Mouse (Mus musculus): ENCODE measurements around the gene Rab37. TPM values are rescaled to one million over a fixed set of nuclear protein-coding genes. Genes with fewer than 3 reads are reported as not detected.
A peak's percentile ranks its signal among the peaks of the same experiment; 100 is the strongest.

Rab37 gene
- polyA plus RNA-seq, 1 experiment from 2014 or later: 1.2 TPM

DNA sequence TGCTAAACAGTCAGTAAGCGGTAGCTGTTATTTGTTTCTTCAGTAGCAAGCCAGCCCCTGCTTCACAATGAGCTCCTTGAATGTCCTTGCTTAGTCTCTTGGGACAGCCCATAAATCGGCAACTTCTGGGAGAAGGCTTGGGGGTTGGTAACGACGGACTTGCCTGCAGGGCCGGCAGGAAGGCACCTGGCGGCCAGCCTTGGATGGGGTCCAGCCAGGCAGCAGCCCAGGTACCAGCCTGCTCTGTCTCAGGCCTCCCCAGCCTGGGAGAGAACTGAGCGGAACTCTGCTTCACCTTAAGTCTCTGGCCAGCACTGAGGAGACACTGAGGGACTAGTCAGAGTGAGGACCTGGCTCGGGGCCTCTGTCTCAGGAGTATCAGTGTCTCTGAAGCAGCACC is 79.9 kb downstream of the Rab37 start:
- H3K9me3 ChIP-seq (ENCODE audit: control insufficient read depth, low read length): no peaks in the 10 kb centered on the region
- H3K4me3 ChIP-seq (ENCODE audit: low read depth, low read length): no peak overlapping the region
- peaks cover 34% of the 10 kb centered on the region for H3K4me1 ChIP-seq (ENCODE audit: control insufficient read depth, insufficient read depth, low read length)
- no peak overlapping the region for H3K9ac ChIP-seq (ENCODE audit: low read length)
- H3K36me3 ChIP-seq (ENCODE audit: control insufficient read depth, insufficient read depth, low read length): no peaks in the 10 kb centered on the region
- ATAC-seq (ENCODE audit: insufficient number of reproducible peaks, low FRiP score, low TSS enrichment, low read depth) (no peak), DNase-seq (ENCODE audit: low spot score) (no peak)
- H3K27me3 ChIP-seq (ENCODE audit: control insufficient read depth, insufficient read depth, low read length): 0 out of 2 replicates have a peak, but pooled peaks cover 2% of the 10 kb centered on the region
- WGBS: 28% methylated on average over 8 of the region's 8 CpGs
- no peak overlapping the region for H3K27ac ChIP-seq (replicated peaks; ENCODE audit: low read depth, low read length)
- H3K4me2 ChIP-seq (ENCODE audit: low read depth, severe bottlenecking): no peak overlapping the region

- Histone ChIP-seq H3K36me3 (ENCODE audit: control insufficient read depth, insufficient read depth, low read length) (no peaks in the 10 kb centered on the region), H3K4me3 (ENCODE audit: low read depth, low read length) (no peak overlapping the region), H3K4me2 (ENCODE audit: low read depth, severe bottlenecking) (no peak overlapping the region), H3K27me3 (ENCODE audit: control insufficient read depth, insufficient read depth, low read length) (0 out of 2 replicates have a peak, but pooled peaks cover 2% of the 10 kb centered on the region), H3K9me3 (ENCODE audit: control insufficient read depth, low read length) (no peaks in the 10 kb centered on the region), H3K9ac (ENCODE audit: low read length) (no peak overlapping the region), H3K4me1 (ENCODE audit: control insufficient read depth, insufficient read depth, low read length) (peaks cover 42% of the 10 kb centered on the region), H3K27ac (replicated peaks; ENCODE audit: low read depth, low read length) (no peak overlapping the region)
- WGBS: 30% methylated on average over 4 of the region's 4 CpGs
- DNase-seq (ENCODE audit: low spot score): no peak
- 0 out of 2 replicates have a peak, but pooled peaks have one; percentile 15 for ATAC-seq (ENCODE audit: insufficient number of reproducible peaks, low FRiP score, low TSS enrichment, low read depth)
These were observed 81.6 kb downstream of the Rab37 start for GRCm38 (mm10) chr11:115172825-115173287.

DNA sequence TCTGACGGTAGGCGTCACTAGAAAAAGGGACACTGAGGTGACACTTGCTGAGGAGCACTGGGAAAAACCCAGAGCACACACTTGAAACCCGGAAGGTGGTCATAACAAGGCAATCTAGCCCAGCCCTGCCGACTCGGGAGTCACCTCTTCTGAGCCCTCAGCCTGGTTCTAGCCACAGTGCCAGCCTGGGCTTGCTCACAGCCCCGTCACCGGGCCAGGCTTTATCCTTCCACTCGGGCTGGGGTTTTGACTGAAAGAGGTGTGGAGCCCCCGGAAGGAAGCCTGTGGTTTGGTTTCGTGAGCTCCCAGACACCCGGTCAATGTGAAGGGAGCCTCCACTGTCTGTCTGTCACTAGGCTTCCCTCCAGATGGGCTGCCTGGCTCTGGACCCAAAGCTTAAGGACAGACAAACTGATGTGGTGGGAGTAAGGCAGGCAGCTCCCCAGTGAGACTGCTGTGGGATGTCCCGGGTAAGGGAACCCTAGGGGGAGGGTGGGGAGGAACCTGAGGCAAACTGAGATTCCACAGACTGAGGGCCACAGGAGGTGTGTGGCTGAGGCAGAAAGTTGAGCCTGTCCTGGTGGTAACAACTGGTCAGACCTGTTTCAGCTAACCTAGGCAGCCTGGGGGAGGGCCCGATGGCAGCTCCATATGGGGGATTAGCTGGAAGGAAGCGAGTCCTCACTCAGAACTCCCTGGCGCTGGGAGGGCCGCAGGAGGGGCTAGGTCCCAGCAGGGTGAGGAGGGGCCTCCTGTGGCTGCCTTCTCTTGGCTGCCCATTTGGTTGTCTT is 82.5 kb downstream of the Rab37 start:
- H3K27me3 ChIP-seq (ENCODE audit: control insufficient read depth, insufficient read depth, low read length): 0 out of 2 replicates have a peak, but pooled peaks cover 2% of the 10 kb centered on the region
- DNase-seq (ENCODE audit: low spot score) (no peak), ATAC-seq (ENCODE audit: insufficient number of reproducible peaks, low FRiP score, low TSS enrichment, low read depth) (no peak)
- H3K4me1 ChIP-seq (ENCODE audit: control insufficient read depth, insufficient read depth, low read length): peaks cover 45% of the 10 kb centered on the region
- no peaks in the 10 kb centered on the region for H3K36me3 ChIP-seq (ENCODE audit: control insufficient read depth, insufficient read depth, low read length)
- WGBS: 10% methylated on average over 16 of the region's 16 CpGs
- H3K9ac ChIP-seq (ENCODE audit: low read length): no peak overlapping the region
- H3K4me3 ChIP-seq (ENCODE audit: low read depth, low read length): no peak overlapping the region
- H3K27ac ChIP-seq (replicated peaks; ENCODE audit: low read depth, low read length): no peak overlapping the region
- no peak overlapping the region for H3K4me2 ChIP-seq (ENCODE audit: low read depth, severe bottlenecking)
- no peaks in the 10 kb centered on the region for H3K9me3 ChIP-seq (ENCODE audit: control insufficient read depth, low read length)

DNA sequence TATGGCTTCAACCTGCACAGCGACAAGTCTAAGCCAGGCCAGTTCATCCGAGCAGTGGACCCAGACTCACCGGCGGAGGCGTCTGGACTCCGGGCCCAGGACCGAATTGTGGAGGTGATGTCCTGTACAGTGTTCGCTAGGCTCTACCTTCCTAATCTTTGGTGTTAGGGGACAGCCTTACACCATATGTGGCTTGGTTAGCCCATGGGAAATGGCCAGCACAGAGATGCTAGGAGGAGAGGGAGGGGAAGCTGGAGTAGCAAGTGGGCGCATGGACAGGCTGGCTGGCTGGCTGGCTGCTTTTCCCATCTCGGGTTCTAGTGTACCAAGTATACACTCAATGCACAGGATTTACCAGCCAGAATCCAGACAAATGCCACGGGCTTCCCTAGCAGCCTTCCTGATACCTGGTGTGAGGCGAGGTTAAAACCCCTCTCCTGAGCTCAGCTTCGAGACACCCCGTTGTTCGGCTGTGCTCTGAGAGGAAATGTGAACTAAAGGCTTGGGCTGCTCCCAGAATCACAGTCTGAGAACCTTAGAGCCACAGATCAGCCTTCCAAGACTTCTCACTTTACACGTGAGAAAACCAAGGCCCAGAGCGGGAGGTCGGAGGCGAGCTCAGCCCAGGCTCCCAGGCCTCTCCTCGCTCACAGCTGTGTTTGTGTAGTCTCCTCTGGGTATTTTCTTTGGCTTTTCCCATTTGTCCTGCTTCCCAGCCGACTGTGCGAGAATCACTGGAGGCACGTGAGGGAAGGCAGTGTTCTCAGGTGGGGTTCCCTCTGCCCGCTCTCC is 85.4 kb downstream of the Rab37 start:
- 70% methylated on average over 24 of the region's 24 CpGs for WGBS
- ATAC-seq (ENCODE audit: insufficient number of reproducible peaks, low FRiP score, low TSS enrichment, low read depth) (no peak), DNase-seq (ENCODE audit: low spot score) (no peak)
- Histone ChIP-seq H3K27me3 (ENCODE audit: control insufficient read depth, insufficient read depth, low read length) (0 out of 2 replicates have a peak, but pooled peaks cover 2% of the 10 kb centered on the region), H3K4me3 (ENCODE audit: low read depth, low read length) (no peak overlapping the region), H3K9ac (ENCODE audit: low read length) (no peak overlapping the region), H3K27ac (replicated peaks; ENCODE audit: low read depth, low read length) (no peak overlapping the region; the same call in 1 of the 2 replicates), H3K9me3 (ENCODE audit: control insufficient read depth, low read length) (no peaks in the 10 kb centered on the region), H3K4me2 (ENCODE audit: low read depth, severe bottlenecking) (no peak overlapping the region), H3K4me1 (ENCODE audit: control insufficient read depth, insufficient read depth, low read length) (peaks cover 37% of the 10 kb centered on the region), H3K36me3 (ENCODE audit: control insufficient read depth, insufficient read depth, low read length) (no peaks in the 10 kb centered on the region)

DNA sequence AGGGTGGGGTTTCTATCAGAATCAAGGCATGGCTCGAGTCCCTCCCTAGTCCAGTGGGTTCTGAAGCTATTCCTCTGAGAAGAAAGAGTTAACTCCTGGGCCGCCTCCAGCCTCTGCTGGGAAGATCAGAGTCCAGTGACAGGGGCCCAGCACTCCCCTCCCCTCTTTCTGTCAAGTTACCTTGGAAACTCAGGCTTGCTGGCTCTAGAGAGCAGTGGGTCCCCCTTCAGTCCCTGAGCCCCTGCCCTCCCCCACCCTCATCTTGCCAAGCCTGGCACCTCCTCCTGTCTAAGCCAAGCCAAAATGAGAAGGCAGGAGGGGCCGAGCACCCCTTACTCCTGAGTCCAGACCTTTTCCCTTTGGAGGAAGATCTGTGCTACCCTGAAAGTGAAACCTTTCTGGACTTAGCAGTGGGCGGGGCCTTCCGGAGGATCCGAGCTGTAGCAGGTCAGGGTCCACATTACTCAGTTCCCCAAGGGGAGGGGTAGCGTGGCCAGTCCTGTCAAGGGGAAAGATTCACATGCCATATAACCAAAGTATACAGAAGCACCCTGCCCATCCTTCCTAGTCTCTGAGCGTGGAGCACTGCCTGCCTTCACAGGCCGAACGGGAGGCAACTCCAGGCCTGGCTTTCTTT is 86.4 kb downstream of the Rab37 start:
- H3K4me3 ChIP-seq (ENCODE audit: low read depth, low read length): no peak overlapping the region
- ATAC-seq (ENCODE audit: insufficient number of reproducible peaks, low FRiP score, low TSS enrichment, low read depth) (no peak), DNase-seq (ENCODE audit: low spot score) (no peak)
- H3K27me3 ChIP-seq (ENCODE audit: control insufficient read depth, insufficient read depth, low read length): 0 out of 2 replicates have a peak, but pooled peaks cover 2% of the 10 kb centered on the region
- H3K36me3 ChIP-seq (ENCODE audit: control insufficient read depth, insufficient read depth, low read length): no peaks in the 10 kb centered on the region
- H3K9me3 ChIP-seq (ENCODE audit: control insufficient read depth, low read length): no peaks in the 10 kb centered on the region
- peaks cover 26% of the 10 kb centered on the region for H3K4me1 ChIP-seq (ENCODE audit: control insufficient read depth, insufficient read depth, low read length)
- H3K4me2 ChIP-seq (ENCODE audit: low read depth, severe bottlenecking): 0 out of 2 replicates have a peak overlapping the region, but pooled peaks have one; percentile 10
- 38% methylated on average over 10 of the region's 10 CpGs for WGBS
- H3K9ac ChIP-seq (ENCODE audit: low read length): no peak overlapping the region
- no peak overlapping the region; the same call in 1 of the 2 replicates for H3K27ac ChIP-seq (replicated peaks; ENCODE audit: low read depth, low read length)

DNA sequence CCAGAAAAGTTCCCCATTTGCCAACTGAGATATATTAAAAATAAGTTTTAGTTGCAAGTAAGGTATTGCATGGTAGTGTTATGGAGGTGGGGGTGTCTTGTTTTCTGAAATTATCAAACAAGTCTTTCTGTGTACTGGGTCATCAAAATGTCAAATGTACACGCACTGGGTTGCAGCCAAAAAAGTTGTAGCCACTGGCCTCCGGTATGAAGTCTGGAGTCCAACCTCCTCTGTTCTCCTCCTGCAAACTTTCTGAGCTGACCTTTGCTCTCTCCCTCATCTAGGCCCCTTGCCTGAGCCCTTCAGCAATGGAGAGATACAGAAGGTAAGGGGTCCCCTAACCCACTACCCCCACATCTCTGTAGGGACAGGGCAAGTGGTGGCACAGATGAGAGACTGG is 87.5 kb downstream of the Rab37 start:
- ATAC-seq (ENCODE audit: insufficient number of reproducible peaks, low FRiP score, low TSS enrichment, low read depth) (no peak), DNase-seq (ENCODE audit: low spot score) (no peak)
- Histone ChIP-seq H3K4me2 (ENCODE audit: low read depth, severe bottlenecking) (no peak overlapping the region), H3K9me3 (ENCODE audit: control insufficient read depth, low read length) (no peaks in the 10 kb centered on the region), H3K27me3 (ENCODE audit: control insufficient read depth, insufficient read depth, low read length) (no peaks in the 10 kb centered on the region), H3K36me3 (ENCODE audit: control insufficient read depth, insufficient read depth, low read length) (no peaks in the 10 kb centered on the region), H3K27ac (replicated peaks; ENCODE audit: low read depth, low read length) (no peak overlapping the region), H3K4me3 (ENCODE audit: low read depth, low read length) (no peak overlapping the region), H3K9ac (ENCODE audit: low read length) (no peak overlapping the region), H3K4me1 (ENCODE audit: control insufficient read depth, insufficient read depth, low read length) (peaks cover 19% of the 10 kb centered on the region)
- WGBS: 79% methylated on average over 2 of the region's 2 CpGs

DNA sequence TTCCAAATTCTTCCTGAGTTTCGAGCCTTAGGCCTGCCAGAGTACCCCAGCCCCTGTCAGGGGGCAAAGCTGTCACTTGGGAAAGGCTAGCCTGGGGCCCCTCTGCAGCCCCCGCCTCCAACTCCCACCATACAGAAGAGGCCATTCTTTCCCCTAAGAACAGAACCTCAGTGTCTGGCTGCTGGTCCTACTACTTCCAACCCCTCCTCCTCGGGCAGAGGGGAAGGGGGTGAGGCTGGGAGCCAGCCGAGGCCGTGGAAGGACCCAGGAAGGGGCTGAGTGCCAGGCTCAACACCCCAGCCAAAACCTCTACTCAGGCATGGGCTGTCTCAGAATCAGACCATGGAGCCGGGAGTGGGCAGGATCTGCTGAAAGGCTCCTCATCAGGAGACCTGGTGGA is 88.0 kb downstream of the Rab37 start:
- peaks cover 14% of the 10 kb centered on the region for H3K4me1 ChIP-seq (ENCODE audit: control insufficient read depth, insufficient read depth, low read length)
- no peaks in the 10 kb centered on the region for H3K27me3 ChIP-seq (ENCODE audit: control insufficient read depth, insufficient read depth, low read length)
- H3K9ac ChIP-seq (ENCODE audit: low read length): no peak overlapping the region
- H3K9me3 ChIP-seq (ENCODE audit: control insufficient read depth, low read length): no peaks in the 10 kb centered on the region
- no peak overlapping the region for H3K4me2 ChIP-seq (ENCODE audit: low read depth, severe bottlenecking)
- no peaks in the 10 kb centered on the region for H3K36me3 ChIP-seq (ENCODE audit: control insufficient read depth, insufficient read depth, low read length)
- ATAC-seq (ENCODE audit: insufficient number of reproducible peaks, low FRiP score, low TSS enrichment, low read depth) (no peak), DNase-seq (ENCODE audit: low spot score) (no peak)
- H3K4me3 ChIP-seq (ENCODE audit: low read depth, low read length): no peak overlapping the region
- WGBS: 81% methylated on average over 6 of the region's 6 CpGs
- no peak overlapping the region for H3K27ac ChIP-seq (replicated peaks; ENCODE audit: low read depth, low read length)

- ATAC-seq (ENCODE audit: insufficient number of reproducible peaks, low FRiP score, low TSS enrichment, low read depth) (no peak), DNase-seq (ENCODE audit: low spot score) (no peak)
- WGBS: 67% methylated on average over 6 of the region's 6 CpGs
- Histone ChIP-seq H3K27me3 (ENCODE audit: control insufficient read depth, insufficient read depth, low read length) (no peaks in the 10 kb centered on the region), H3K4me2 (ENCODE audit: low read depth, severe bottlenecking) (no peak overlapping the region), H3K4me1 (ENCODE audit: control insufficient read depth, insufficient read depth, low read length) (peaks cover 14% of the 10 kb centered on the region), H3K4me3 (ENCODE audit: low read depth, low read length) (no peak overlapping the region), H3K27ac (replicated peaks; ENCODE audit: low read depth, low read length) (no peak overlapping the region), H3K9ac (ENCODE audit: low read length) (no peak overlapping the region), H3K9me3 (ENCODE audit: control insufficient read depth, low read length) (no peaks in the 10 kb centered on the region), H3K36me3 (ENCODE audit: control insufficient read depth, insufficient read depth, low read length) (no peaks in the 10 kb centered on the region)
These were observed 88.7 kb downstream of the Rab37 start for GRCm38 (mm10) chr11:115179881-115180280.

Measured in limb, embryonic 11.5 days (tissue).